Comparison of ENCODE assay signal across 12 mouse cellular contexts in the genomic region with DNA sequence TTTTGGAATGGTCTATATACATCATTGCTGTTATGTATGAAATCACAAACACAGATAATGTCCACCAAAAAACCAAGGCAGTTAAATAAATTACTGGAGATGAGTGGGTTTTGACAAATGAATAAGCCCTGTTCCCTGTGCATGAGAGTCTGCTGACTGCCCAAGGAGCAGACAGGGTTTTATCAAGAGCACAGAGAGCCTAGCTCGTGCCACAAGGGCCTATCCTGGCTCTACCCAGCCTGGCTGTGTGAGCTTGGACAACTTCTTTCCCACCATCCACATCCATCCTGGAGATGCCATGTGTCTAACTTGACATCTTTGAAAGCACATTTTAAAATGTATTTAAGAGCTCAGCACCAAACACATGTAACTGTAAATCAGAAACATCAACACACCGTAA.
A peak's percentile ranks its signal among the peaks of the same experiment; 100 is the strongest.
DNase-seq lines count a peak whose midpoint lies in the region; ATAC-seq lines count a peak whose summit lies in the region.
"Had no signal": no experiment of that assay in that cellular context is flagged by ENCODE, and none has a peak within 500 bp of the region (broad histone marks: within the 10 kb centered on the region; RNA-seq: fewer than 3 reads in every experiment).

No protein-coding gene starts in this region.

- peaks cover 79% of the 10 kb centered on the region for H3K4me1 ChIP-seq in heart, embryonic 15.5 days (replicated peaks)
- peaks cover 99% of the 10 kb centered on the region for H3K4me1 ChIP-seq in forebrain, embryonic 15.5 days
- H3K4me1 ChIP-seq in midbrain, embryonic 14.5 days (ENCODE audit: control insufficient read depth, insufficient read depth, low read length): peaks cover 88% of the 10 kb centered on the region

- DNase-seq in heart, postnatal 25 days (ENCODE audit: low spot score): no peak
- DNase-seq in Muller cell, postnatal 12 days (ENCODE audit: inconsistent ontology term): peak; percentile 45
- no peak for DNase-seq in midbrain, embryonic 14.5 days
- no peak for DNase-seq in gastrocnemius, adult 18-20 months (ENCODE audit: low spot score)
- no peak for DNase-seq in layer of hippocampus, adult 18-20 months (ENCODE audit: low spot score in 2 of 2)
- DNase-seq in adrenal gland, postnatal 10 days: no peak
- DNase-seq: cerebellum, adult 11 months; kidney, postnatal 14 days; liver; thymus, postnatal 25 days had no signal

- WGBS in heart, embryonic 15.5 days: 45% methylated on average over 2 of the region's 2 CpGs
- WGBS in forebrain, embryonic 15.5 days: 29% methylated on average over 2 of the region's 2 CpGs
- WGBS in midbrain, embryonic 14.5 days: 26% methylated on average over 2 of the region's 2 CpGs

- intact Hi-C loops in heart, postnatal 25 days (cut with DNase I): no loop called here

- ATAC-seq in heart, embryonic 15.5 days (replicated peaks; ENCODE audit: insufficient number of reproducible peaks, insufficient read depth, low FRiP score, low read depth): no peak
- ATAC-seq in forebrain, embryonic 15.5 days (replicated peaks): no peak
- no peak for ATAC-seq in midbrain, embryonic 14.5 days (ENCODE audit: low FRiP score, low TSS enrichment)

- H3K27ac ChIP-seq in heart, embryonic 15.5 days: peak overlapping the region; percentile 46
- H3K27ac ChIP-seq in forebrain, embryonic 15.5 days (replicated peaks): peak overlapping the region; percentile 87
- peak overlapping the region; percentile 90 for H3K27ac ChIP-seq in midbrain, embryonic 14.5 days (replicated peaks; ENCODE audit: low read depth, low read length)

- H3K9me3 ChIP-seq in heart, embryonic 15.5 days (replicated peaks): no peaks in the 10 kb centered on the region
- no peaks in the 10 kb centered on the region for H3K9me3 ChIP-seq in forebrain, embryonic 15.5 days
- H3K9me3 ChIP-seq in midbrain, embryonic 14.5 days (ENCODE audit: control insufficient read depth, low read length): no peaks in the 10 kb centered on the region

- H3K4me3 ChIP-seq in heart, embryonic 15.5 days: no peak overlapping the region
- H3K4me3 ChIP-seq in forebrain, embryonic 15.5 days: no peak overlapping the region
- H3K4me3 ChIP-seq in midbrain, embryonic 14.5 days (replicated peaks; ENCODE audit: low read depth, low read length): no peak overlapping the region

- H3K27me3 ChIP-seq in heart, embryonic 15.5 days: no peaks in the 10 kb centered on the region
- no peaks in the 10 kb centered on the region for H3K27me3 ChIP-seq in forebrain, embryonic 15.5 days
- H3K27me3 ChIP-seq in midbrain, embryonic 14.5 days (ENCODE audit: control insufficient read depth, insufficient read depth, low read length): no peaks in the 10 kb centered on the region

- H3K4me2 ChIP-seq in heart, embryonic 15.5 days: no peak overlapping the region
- no peak overlapping the region for H3K4me2 ChIP-seq in forebrain, embryonic 15.5 days (replicated peaks)
- peak overlapping the region; percentile 11; the same call in 1 of the 2 replicates for H3K4me2 ChIP-seq in midbrain, embryonic 14.5 days (ENCODE audit: low read length)

- H3K9ac ChIP-seq in heart, embryonic 15.5 days: no peak overlapping the region
- H3K9ac ChIP-seq in forebrain, embryonic 15.5 days (replicated peaks): no peak overlapping the region
- no peak overlapping the region for H3K9ac ChIP-seq in midbrain, embryonic 14.5 days (replicated peaks; ENCODE audit: low read length)

- 0 out of 2 replicates have a peak, but pooled peaks cover 10% of the 10 kb centered on the region for H3K36me3 ChIP-seq in heart, embryonic 15.5 days
- H3K36me3 ChIP-seq in forebrain, embryonic 15.5 days: no peaks in the 10 kb centered on the region
- peaks cover 11% of the 10 kb centered on the region for H3K36me3 ChIP-seq in midbrain, embryonic 14.5 days (ENCODE audit: control insufficient read depth, insufficient read depth, low read length)
